Mouse (Mus musculus) Patski (cell line): Measurements from ENCODE around the gene Sipa1l3. TPM values are rescaled to one million over a fixed set of nuclear protein-coding genes. Genes with fewer than 3 reads are reported as not detected.

Experiments used
- ATAC-seq: fragments of 100-300 bp; one replicate; pipeline ENCODE4 v1.8.0; 2021
- CTCF ChIA-PET: fragments of 350-600 bp; sonication (Branson Sonifier 250); formaldehyde crosslinking; loops from one replicate; lab custom pipeline; 2022; ENCODE audit warnings: inconsistent platforms; lab: Charles Lee
- POLR2A ChIA-PET: fragments of 350-600 bp; sonication (Branson Sonifier 250); formaldehyde crosslinking; loops from one replicate; lab custom pipeline; 2022; ENCODE audit warnings: antibody characterized with exemption, inconsistent platforms; lab: Charles Lee
- DNase-seq: peaks from one replicate; pipeline ENCODE4 v3.0.0-alpha.2; 2011; ENCODE audit warnings: low read depth, low spot score
- H3K27me3 ChIP-seq: fragments of 371-371 bp; one replicate; pipeline ENCODE4 v1.5.1; 2021
- CTCF ChIP-seq: fragments of 100-300 bp; IDR thresholded peaks from one replicate; pipeline ENCODE4 v1.5.1; 2021
- in situ Hi-C: fragments of 300-500 bp; cut with MboI; formaldehyde crosslinking; loops from 3 replicates; pipeline ENCODE4 v1.11.1; 2018; ENCODE audit warnings: low pct_unique_long_range_greater_than_20kb, mixed read lengths
- polyA plus RNA-seq: library from polyadenylated mRNA; unstranded; gene quantifications from one replicate; pipeline ENCODE4 v1.2.3, GENCODE M21; 2021

The Sipa1l3 gene
- polyA plus RNA-seq, 1 experiment from 2014 or later: 27.2 TPM

DNA sequence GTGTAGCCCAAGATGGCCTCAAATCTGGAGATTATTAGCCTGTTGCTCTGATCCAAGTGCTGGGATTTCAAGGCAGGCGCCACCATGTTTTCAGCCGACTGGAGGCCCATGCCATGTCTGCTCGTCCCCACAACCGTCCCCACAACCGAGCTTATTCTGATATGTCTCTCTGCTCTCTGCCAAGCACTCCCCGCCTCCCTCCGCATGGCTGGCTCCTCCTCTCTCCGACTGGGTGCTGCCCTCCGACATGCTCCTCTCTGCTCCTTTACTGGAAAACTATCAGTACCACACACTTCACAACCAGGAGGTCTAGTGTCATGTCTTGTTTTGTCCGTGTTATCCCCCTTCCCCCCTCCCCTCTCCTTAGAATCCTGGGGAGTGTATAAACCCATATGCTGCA, 51.9 kb downstream of the Sipa1l3 start:
- DNase-seq (no peak), ATAC-seq (no peak)
- no peak for TF ChIP-seq CTCF
- ChIA-PET POLR2A (no interaction called here), CTCF (no interaction called here)
- no peaks in the 10 kb centered on the region for H3K27me3 ChIP-seq
- in situ Hi-C loops: no loop called here

DNA sequence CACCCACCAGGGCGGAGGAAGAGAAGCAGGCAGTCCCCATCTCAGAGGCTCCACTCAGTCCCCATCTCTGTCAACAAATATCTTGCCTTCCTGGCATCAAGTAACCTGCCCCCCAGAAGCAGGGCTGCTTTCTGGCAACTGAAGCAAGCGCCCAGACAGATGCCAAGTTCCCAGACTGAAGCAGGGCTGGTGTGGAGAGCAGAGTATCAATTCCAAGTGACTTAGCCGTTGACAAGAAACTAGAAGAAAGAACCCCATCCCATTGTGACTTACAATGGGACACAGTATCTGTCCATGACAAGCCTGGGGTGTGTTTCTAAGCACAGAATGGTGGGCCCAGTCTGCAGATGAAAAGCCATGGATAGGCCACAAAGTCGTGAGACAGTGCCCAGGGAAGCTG, 52.7 kb downstream of the Sipa1l3 start:
- ChIA-PET CTCF (no interaction called here), POLR2A (no interaction called here)
- in situ Hi-C loops: no loop called here
- ATAC-seq (no peak), DNase-seq (no peak)
- no peak for TF ChIP-seq CTCF
- no peaks in the 10 kb centered on the region for H3K27me3 ChIP-seq

DNA sequence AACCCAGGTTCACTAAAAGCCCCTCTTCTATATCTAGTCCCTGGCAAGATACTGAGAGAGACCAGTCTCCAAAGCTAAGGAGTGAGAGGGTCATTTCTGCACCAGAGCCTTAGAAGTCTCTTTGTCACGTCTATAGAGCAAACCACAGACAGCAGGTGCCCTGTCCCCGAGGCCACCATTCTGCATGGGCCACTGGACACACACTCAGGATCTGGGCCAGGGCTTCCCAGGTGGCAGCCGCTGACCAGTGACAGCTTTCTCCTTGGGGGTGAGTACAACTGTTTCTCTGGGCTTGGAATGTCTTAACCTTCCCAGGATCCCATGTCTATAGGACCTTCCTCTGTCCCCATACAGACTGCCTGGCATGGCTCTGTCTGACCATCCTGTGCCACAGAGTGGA, 55.6 kb downstream of the Sipa1l3 start:
- no peak for TF ChIP-seq CTCF
- ChIA-PET CTCF (no interaction called here), POLR2A (no interaction called here)
- no peak for DNase-seq
- in situ Hi-C loops: no loop called here
- no peak for ATAC-seq
- no peaks in the 10 kb centered on the region for H3K27me3 ChIP-seq

DNA sequence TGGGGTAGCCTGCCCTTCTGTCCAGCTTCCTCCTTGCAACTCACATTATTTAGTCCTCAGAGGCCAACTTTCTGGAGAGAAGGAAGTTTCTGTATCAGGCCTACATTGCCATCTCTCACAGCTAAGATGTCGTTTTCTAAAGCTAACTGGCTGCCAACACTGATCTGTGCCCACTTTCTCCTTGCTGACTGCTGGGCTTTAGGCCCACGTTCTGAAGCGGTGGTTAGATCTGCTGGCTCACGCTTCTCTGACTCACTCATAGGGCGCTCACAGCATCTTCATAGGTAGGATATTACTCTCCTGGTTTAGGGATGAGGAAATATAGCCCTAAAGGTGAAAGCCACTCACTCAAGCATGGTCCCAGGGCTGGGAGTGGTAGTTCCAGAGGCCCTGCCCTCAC, 56.3 kb downstream of the Sipa1l3 start:
- ChIA-PET CTCF (interaction anchor here (1.6 kb wide), 1 partner anchor 55 kb away, joined by 5 read pairs; the partner anchor contains the start of gene Sipa1l3), POLR2A (no interaction called here)
- no peaks in the 10 kb centered on the region for H3K27me3 ChIP-seq
- ATAC-seq (no peak), DNase-seq (no peak)
- in situ Hi-C loops: no loop called here
- no peak for TF ChIP-seq CTCF

DNA sequence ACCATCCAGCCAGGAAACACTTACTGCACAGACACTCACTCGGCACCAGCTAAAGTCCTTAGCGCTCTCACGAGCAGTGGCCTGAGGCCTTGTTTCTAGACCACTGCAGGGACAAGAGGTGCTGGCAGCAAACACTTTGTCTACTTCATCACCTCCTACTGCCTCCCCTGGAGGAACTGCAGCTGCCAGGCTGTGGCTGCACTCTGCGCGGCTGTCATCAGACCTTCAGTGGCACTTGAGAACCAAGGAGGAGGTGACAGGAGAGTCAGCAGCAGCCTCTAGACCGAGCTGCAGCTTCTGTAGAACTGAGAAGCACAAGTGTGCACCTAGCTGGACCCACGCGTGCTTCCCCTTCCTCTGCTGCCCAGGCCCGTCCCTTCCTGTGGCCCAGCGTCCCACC, 56.9 kb downstream of the Sipa1l3 start:
- CTCF ChIA-PET: interaction anchor here (1.6 kb wide), 1 partner anchor 56 kb away, joined by 5 read pairs; the partner anchor contains the start of gene Sipa1l3
- ATAC-seq: no peak
- in situ Hi-C loops: no loop called here
- no peaks in the 10 kb centered on the region for H3K27me3 ChIP-seq
- TF ChIP-seq CTCF: no peak
- DNase-seq: no peak
- POLR2A ChIA-PET: no interaction called here

DNA sequence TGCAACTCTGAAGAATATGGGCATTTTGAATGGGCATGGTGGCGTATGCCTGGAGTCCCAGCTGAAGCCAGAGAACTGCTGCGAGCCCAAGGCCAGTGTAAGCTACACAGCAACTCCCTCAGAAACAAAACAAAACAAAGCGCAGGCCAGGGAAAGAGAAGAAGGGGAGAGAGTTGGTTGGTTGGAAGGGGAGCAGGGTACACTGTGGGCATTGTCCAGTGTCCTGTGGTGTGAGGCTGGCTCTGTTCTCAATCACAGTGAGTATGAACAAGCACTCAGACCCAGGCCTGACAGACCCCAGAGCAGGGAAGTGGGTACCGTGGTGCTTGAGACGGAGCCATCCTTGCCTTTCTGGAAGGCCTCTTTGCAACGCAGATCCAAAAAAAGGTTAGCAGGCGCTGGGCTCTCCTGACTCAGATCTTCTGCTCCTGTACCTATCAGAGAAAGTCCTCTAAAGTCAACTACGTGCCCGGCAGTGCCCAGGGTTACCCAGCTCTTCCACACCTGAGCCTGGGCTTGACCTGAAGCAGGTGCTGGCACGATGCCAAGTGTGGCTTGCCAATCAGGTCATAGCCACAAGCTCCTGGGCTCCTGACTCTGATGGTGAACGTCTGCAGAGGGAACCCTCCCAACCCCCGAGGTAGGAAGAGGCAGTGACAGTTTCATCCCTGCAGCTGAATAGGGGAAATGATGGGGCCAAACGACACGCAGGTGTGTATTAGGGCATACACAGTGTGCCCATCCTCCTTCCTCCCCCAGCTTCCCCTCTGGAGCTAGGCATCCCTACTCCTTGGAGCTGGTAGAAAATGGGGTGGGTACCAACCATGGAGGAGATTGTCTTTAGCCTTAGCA, 59.3 kb downstream of the Sipa1l3 start:
- ChIA-PET POLR2A (interaction anchor here (0.6 kb wide), 1 partner anchor 10 kb away, joined by 3 read pairs; no protein-coding TSS in a partner anchor), CTCF (interaction anchor here (1.3 kb wide), 1 partner anchor 11 kb away, joined by 3 read pairs; no protein-coding TSS in a partner anchor)
- ATAC-seq: no peak
- TF ChIP-seq CTCF: no peak
- in situ Hi-C loops: no loop called here
- no peaks in the 10 kb centered on the region for H3K27me3 ChIP-seq
- DNase-seq: no peak

DNA sequence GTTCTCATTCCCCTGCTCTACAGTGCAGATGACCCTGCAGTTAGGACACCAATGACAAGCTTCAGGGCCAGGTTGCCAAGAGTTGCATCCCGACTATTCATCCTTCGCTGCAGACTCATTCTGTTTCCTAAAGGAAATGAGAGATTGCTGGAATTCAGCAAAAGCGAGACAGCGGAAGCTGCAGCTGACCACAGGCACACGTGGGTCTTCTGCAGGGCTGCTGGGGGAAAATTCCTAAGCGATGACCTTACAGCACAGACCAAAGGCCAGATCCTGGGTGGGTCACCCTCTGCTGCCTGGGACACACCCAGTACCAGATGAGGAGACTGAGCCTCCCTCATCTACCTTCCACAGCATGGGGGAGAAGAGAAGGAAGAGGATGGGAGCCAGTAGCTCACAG, 60.7 kb downstream of the Sipa1l3 start:
- ChIA-PET CTCF (no interaction called here), POLR2A (no interaction called here)
- TF ChIP-seq CTCF: no peak
- no peaks in the 10 kb centered on the region for H3K27me3 ChIP-seq
- in situ Hi-C loops: no loop called here
- peak; percentile 78 for ATAC-seq
- no peak for DNase-seq

DNA sequence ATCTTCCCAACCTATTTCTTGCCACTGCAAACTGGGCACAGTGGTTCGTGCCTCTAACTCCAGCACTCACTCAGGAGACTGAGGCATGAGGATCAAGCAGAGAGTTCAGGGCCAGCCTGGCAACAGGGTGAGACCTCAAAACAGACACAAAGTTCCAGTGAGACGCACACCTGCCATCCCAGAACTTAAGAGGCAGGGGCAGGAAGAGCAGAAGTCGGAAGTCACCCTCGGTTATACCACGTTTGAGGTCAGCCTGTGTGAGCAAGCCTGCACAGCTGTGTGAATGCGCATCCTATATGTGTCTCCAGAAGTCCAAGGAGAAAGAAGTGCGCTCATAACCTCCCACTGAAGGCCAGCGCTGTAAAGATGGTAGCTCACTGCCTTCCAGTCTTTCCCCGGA, 61.7 kb downstream of the Sipa1l3 start:
- no peak for TF ChIP-seq CTCF
- DNase-seq: no peak
- in situ Hi-C loops: no loop called here
- H3K27me3 ChIP-seq: no peaks in the 10 kb centered on the region
- no peak for ATAC-seq
- ChIA-PET CTCF (no interaction called here), POLR2A (interaction anchor here (1.2 kb wide), 1 partner anchor 15 kb away, joined by 3 read pairs; no protein-coding TSS in a partner anchor)

DNA sequence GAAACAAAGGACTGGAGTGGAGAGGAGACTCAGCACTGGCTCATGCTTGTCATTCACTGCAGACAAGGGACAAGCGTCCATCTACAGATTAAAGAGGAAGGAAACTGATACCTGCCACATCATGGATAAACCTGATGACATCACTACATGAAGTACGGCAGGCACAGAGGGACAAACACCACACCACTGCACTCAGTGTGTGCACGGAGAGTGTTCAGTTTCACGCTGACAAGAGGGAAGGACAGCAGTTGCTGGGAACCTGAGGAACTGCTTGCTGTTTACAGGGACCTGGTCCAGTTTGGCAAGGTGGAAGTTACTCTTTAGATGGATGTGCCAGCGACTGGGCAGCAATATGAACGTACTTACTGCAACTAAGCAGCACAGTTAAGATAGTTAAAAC, 62.9 kb downstream of the Sipa1l3 start:
- in situ Hi-C loops: no loop called here
- TF ChIP-seq CTCF: no peak
- no peaks in the 10 kb centered on the region for H3K27me3 ChIP-seq
- DNase-seq (no peak), ATAC-seq (no peak)
- ChIA-PET CTCF (no interaction called here), POLR2A (interaction anchor here (1.2 kb wide), 1 partner anchor 14 kb away, joined by 3 read pairs; no protein-coding TSS in a partner anchor)

DNA sequence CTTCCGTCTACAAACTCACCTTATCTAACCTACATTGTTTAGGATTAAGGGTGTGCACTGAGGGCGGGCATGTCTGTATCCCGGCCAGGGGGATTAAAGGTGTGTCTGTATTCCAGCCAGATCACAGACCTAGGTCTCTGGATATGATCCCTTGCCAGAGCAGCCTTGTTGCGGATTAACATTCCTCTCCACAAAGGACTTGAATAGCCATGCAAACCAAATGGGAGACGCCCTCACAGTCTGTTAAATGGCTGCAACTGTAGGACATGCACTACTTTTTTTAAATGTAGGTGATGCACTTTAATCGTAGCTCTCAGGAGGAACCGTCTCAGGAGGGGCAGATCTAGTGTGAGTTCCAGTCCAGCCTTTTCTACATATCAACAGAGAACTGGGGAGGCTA, 63.5 kb downstream of the Sipa1l3 start:
- ChIA-PET POLR2A (no interaction called here), CTCF (no interaction called here)
- no peak for TF ChIP-seq CTCF
- ATAC-seq (no peak), DNase-seq (no peak)
- in situ Hi-C loops: loop anchor here (5.0 kb wide), 1 partner anchor 73 kb away; no protein-coding TSS in a partner anchor
- no peaks in the 10 kb centered on the region for H3K27me3 ChIP-seq
